Mouse (Mus musculus) hindbrain, embryonic 11.5 days (tissue): Measurements from ENCODE around the gene Nacc2. TPM values are rescaled to one million over a fixed set of nuclear protein-coding genes. Genes with fewer than 3 reads are reported as not detected.

Experiments
- ATAC-seq: fragments of 200-750 bp; cut with Nextera tagmentation; 2 replicates; pipeline ENCODE4 v1.8.0; 2017; ENCODE audit warnings: mild to moderate bottlenecking, moderate TSS enrichment, moderate library complexity; ENCODE audit not compliant: low FRiP score
- DNase-seq: peaks from one replicate; pipeline ENCODE4 v3.0.0-alpha.2; 2015; ENCODE audit warnings: low spot score
- H3K27ac ChIP-seq: fragments of 300-500 bp; sonication (generic); 2 replicates; pipeline ENCODE4 v1.5.1; 2014; ENCODE audit warnings: mild to moderate bottlenecking, low read depth, low read length
- H3K27me3 ChIP-seq: fragments of 300-500 bp; sonication (generic); 2 replicates; pipeline ENCODE4 v1.6.1; 2014; ENCODE audit warnings: mild to moderate bottlenecking, low read length, moderate library complexity, mixed read lengths; ENCODE audit not compliant: control insufficient read depth, insufficient read depth
- H3K36me3 ChIP-seq: fragments of 300-500 bp; sonication (generic); 2 replicates; pipeline ENCODE4 v1.6.1; 2014; ENCODE audit warnings: mild to moderate bottlenecking, low read length, moderate library complexity, mixed read lengths; ENCODE audit not compliant: control insufficient read depth, insufficient read depth
- H3K4me1 ChIP-seq: fragments of 300-500 bp; sonication (generic); replicated peaks from 2 replicates; pipeline ENCODE4 v1.6.1; 2014; ENCODE audit warnings: low read length, mixed read lengths; ENCODE audit not compliant: control insufficient read depth, insufficient read depth
- H3K4me2 ChIP-seq: fragments of 300-500 bp; sonication (generic); replicated peaks from 2 replicates; pipeline ENCODE4 v1.6.1; 2014; ENCODE audit warnings: mild to moderate bottlenecking, low read depth, low read length
- H3K4me3 ChIP-seq: fragments of 300-500 bp; sonication (generic); 2 replicates; pipeline ENCODE4 v1.5.1; 2014; ENCODE audit warnings: low read depth, low read length
- H3K9ac ChIP-seq: fragments of 300-500 bp; sonication (generic); 2 replicates; pipeline ENCODE4 v1.6.1; 2014; ENCODE audit warnings: low read depth, low read length
- H3K9me3 ChIP-seq: fragments of 300-500 bp; sonication (generic); 2 replicates; pipeline ENCODE4 v1.6.1; 2016; ENCODE audit warnings: low read length; ENCODE audit not compliant: control insufficient read depth
- WGBS: fragments of 180-500 bp; shearing (Covaris S2); extraction: QIAGEN DNeasy Blood & Tissue Kit; methylation state at CpG from one replicate; pipeline ENCODE4 v1.1.7; 2014; 5-methylcytosine and 5-hydroxymethylcytosine counted together
- polyA plus RNA-seq: library from polyadenylated mRNA; unstranded; fragments of >200 nt; fragmentation: Nextera tagmentation; extraction: Ambion mirVana; gene quantifications from 2 replicates; pipeline ENCODE4 v1.2.1, GENCODE M21; 2014

Nacc2 gene
- polyA plus RNA-seq, 1 experiment from 2014 or later = 5.7 TPM

DNA sequence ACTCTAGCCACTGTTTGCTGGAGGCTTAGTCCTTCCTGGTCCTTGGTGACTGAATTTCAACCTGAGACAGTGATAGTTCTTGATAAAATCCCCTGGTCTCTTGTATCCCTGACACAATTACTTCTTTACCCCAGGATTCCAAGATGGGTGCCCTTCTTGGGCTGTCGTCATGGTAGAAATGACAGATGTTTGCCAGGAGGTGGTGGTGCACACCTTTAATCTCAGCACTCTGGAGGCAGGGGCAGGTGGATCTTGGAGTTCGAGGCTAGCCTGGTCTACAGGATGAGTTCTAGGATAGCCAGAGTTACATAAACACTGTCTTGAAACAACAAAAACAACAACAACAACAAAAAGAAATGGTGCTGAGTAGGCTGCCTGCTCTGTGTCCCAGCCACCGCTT, 20.0 kb upstream of the Nacc2 start:
- no peaks in the 10 kb centered on the region for H3K9me3 ChIP-seq
- no peak overlapping the region for H3K9ac ChIP-seq
- H3K27me3 ChIP-seq = no peaks in the 10 kb centered on the region
- DNase-seq = no peak
- no peaks in the 10 kb centered on the region; the same call in 1 of the 2 replicates for H3K36me3 ChIP-seq
- H3K27ac ChIP-seq = no peak overlapping the region
- WGBS = 85% methylated on average over 3 of the region's 3 CpGs
- no peak overlapping the region for H3K4me3 ChIP-seq
- peaks cover 8% of the 10 kb centered on the region; the same call in 1 of the 2 replicates for H3K4me1 ChIP-seq
- ATAC-seq = no peak
- H3K4me2 ChIP-seq = no peak overlapping the region

GRCm38 (mm10) chr2:26141893-26142635, 19.0 kb upstream of the Nacc2 start:
- no peak overlapping the region for H3K4me2 ChIP-seq
- ATAC-seq (no peak), DNase-seq (peak; percentile 65)
- no peak overlapping the region for H3K9ac ChIP-seq
- no peak overlapping the region for H3K27ac ChIP-seq
- H3K36me3 ChIP-seq = no peaks in the 10 kb centered on the region; the same call in 1 of the 2 replicates
- H3K9me3 ChIP-seq = no peaks in the 10 kb centered on the region
- no peak overlapping the region for H3K4me3 ChIP-seq
- WGBS = 67% methylated on average over 12 of the region's 12 CpGs
- no peaks in the 10 kb centered on the region for H3K27me3 ChIP-seq
- peaks cover 8% of the 10 kb centered on the region; the same call in 1 of the 2 replicates for H3K4me1 ChIP-seq

GRCm38 (mm10) chr2:26140903-26141302, 17.9 kb upstream of the Nacc2 start:
- ATAC-seq (no peak; the same call in 1 of the 2 replicates), DNase-seq (no peak)
- Histone ChIP-seq H3K9ac (peak overlapping the region; percentile 59), H3K4me3 (peak overlapping the region; percentile 74), H3K9me3 (no peaks in the 10 kb centered on the region), H3K4me2 (peak overlapping the region; percentile 81), H3K27me3 (no peaks in the 10 kb centered on the region), H3K4me1 (peaks cover 8% of the 10 kb centered on the region; the same call in 1 of the 2 replicates), H3K27ac (peak overlapping the region; percentile 95), H3K36me3 (peaks cover 2% of the 10 kb centered on the region; the same call in 1 of the 2 replicates)
- WGBS = 16% methylated on average over 6 of the region's 6 CpGs

DNA sequence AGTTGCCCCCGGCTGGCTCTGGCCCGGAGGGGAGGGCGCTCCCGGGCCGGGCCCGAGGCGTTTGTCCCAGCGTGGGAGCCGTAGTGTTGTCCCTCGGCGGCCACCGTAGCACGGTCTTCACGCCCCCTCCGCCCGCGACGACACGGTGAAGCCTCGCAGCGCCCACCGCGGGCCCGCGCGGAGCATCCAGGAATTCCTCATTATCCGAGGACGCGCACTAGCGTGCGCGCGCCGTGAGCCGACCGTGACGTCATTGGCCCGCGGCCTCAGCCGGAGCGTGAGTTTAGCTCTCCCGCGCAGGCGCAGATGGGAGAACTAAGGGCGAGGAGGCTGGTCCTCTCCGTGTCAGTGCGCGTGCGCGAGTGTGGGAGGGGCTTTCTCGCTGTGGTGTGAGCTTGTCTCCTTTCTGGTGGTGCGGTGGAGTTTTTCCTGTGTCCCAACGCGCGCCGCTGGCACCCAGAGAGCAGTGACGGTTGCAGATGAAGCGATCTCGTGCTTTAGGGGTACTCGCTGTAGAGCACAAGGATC, 17.3 kb upstream of the Nacc2 start:
- Histone ChIP-seq H3K27ac (peak overlapping the region; percentile 95), H3K4me3 (peak overlapping the region; percentile 74), H3K9me3 (no peaks in the 10 kb centered on the region), H3K9ac (peak overlapping the region; percentile 77), H3K36me3 (peaks cover 2% of the 10 kb centered on the region; the same call in 1 of the 2 replicates), H3K4me1 (peaks cover 8% of the 10 kb centered on the region; the same call in 1 of the 2 replicates), H3K4me2 (peak overlapping the region; percentile 81), H3K27me3 (no peaks in the 10 kb centered on the region)
- WGBS = under 1% methylated on average over 56 of the region's 60 CpGs
- DNase-seq = peak; percentile 100
- ATAC-seq = peak; percentile 91

- peak overlapping the region; percentile 77 for H3K9ac ChIP-seq
- 1% methylated on average over 60 of the region's 60 CpGs for whole genome bisulfite sequencing
- H3K36me3 ChIP-seq = peaks cover 2% of the 10 kb centered on the region; the same call in 1 of the 2 replicates
- peaks cover 8% of the 10 kb centered on the region; the same call in 1 of the 2 replicates for H3K4me1 ChIP-seq
- H3K4me3 ChIP-seq = peak overlapping the region; percentile 74
- H3K27me3 ChIP-seq = no peaks in the 10 kb centered on the region
- DNase-seq (peak; percentile 87), ATAC-seq (peak; percentile 79)
- H3K4me2 ChIP-seq = peak overlapping the region; percentile 81
- no peaks in the 10 kb centered on the region for H3K9me3 ChIP-seq
- H3K27ac ChIP-seq = peak overlapping the region; percentile 95
These were observed 16.7 kb upstream of the Nacc2 start for GRCm38 (mm10) chr2:26139545-26140206.

GRCm38 (mm10) chr2:26139034-26139544, 16.1 kb upstream of the Nacc2 start:
- 56% methylated on average over 7 of the region's 7 CpGs for WGBS
- peak overlapping the region; percentile 95; the same call in 1 of the 2 replicates for H3K27ac ChIP-seq

GRCm38 (mm10) chr2:26138252-26139033, 15.4 kb upstream of the Nacc2 start:
- H3K4me2 ChIP-seq = peak overlapping the region; percentile 14; the same call in 1 of the 2 replicates
- peaks cover 11% of the 10 kb centered on the region; the same call in 1 of the 2 replicates for H3K4me1 ChIP-seq
- 78% methylated on average over 31 of the region's 31 CpGs for WGBS
- peaks cover 2% of the 10 kb centered on the region; the same call in 1 of the 2 replicates for H3K36me3 ChIP-seq
- no peak for DNase-seq
- H3K4me3 ChIP-seq = no peak overlapping the region
- H3K27me3 ChIP-seq = no peaks in the 10 kb centered on the region
- no peak for ATAC-seq
- H3K9ac ChIP-seq = no peak overlapping the region
- H3K9me3 ChIP-seq = no peaks in the 10 kb centered on the region
- no peak overlapping the region for H3K27ac ChIP-seq

More at GRCm38 (mm10) chr2:26139034-26139544, 16.1 kb upstream of the Nacc2 start:
- peak overlapping the region; percentile 81 for H3K4me2 ChIP-seq
- H3K9me3 ChIP-seq = no peaks in the 10 kb centered on the region
- H3K27me3 ChIP-seq = no peaks in the 10 kb centered on the region
- H3K4me3 ChIP-seq = peak overlapping the region; percentile 74
- ATAC-seq (no peak), DNase-seq (no peak)
- H3K9ac ChIP-seq = peak overlapping the region; percentile 77
- H3K4me1 ChIP-seq = peaks cover 8% of the 10 kb centered on the region; the same call in 1 of the 2 replicates
- H3K36me3 ChIP-seq = peaks cover 2% of the 10 kb centered on the region; the same call in 1 of the 2 replicates

DNA sequence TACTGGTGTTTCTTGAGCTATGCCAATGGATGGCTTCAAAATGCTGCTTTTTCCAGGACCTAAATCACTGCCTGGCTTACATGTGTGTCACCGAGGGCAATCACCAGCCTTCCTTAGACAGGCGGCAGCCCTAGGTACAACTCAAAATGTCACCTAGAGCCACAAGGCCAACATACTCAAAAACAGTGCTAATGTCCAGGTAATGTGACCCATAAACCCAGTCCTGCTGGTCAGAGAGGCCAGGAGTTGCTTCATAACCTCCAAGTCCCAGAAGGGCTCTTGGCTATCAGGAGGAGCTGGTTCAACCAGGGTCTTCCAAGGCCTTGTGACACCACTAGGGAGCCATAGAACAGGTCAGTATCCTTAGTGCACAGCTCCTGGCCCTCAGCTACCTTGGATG, 11.6 kb upstream of the Nacc2 start:
- 82% methylated on average over 2 of the region's 2 CpGs for WGBS
- Histone ChIP-seq H3K4me2 (no peak overlapping the region), H3K27me3 (no peaks in the 10 kb centered on the region), H3K27ac (no peak overlapping the region), H3K4me1 (peaks cover 14% of the 10 kb centered on the region), H3K4me3 (no peak overlapping the region), H3K36me3 (peaks cover 2% of the 10 kb centered on the region; the same call in 1 of the 2 replicates), H3K9me3 (no peaks in the 10 kb centered on the region), H3K9ac (no peak overlapping the region)
- no peak for DNase-seq
- ATAC-seq = no peak
